Mouse (Mus musculus) heart, postnatal 25 days (tissue): ENCODE data around the gene Tmsb15b2. TPM values are rescaled to one million over a fixed set of nuclear protein-coding genes. Genes with fewer than 3 reads are reported as not detected.
"Not testable (repeated sequence)": the region's sequence is repeated elsewhere in the genome, so short reads cannot be mapped to it uniquely, and the experiment has no call there.

Source experiments
- DNase-seq: peaks from one replicate; pipeline ENCODE4 v3.0.0; 2022; ENCODE audit warnings: low spot score
- intact Hi-C: fragments of 180-260 bp; cut with DNase I; formaldehyde crosslinking; loops from one replicate; pipeline ENCODE4 v1.15.1; 2025
- total RNA-seq, 2 experiments: library from RNA; stranded (reverse); gene quantifications; 2 replicates each; pipeline ENCODE4 v1.2.3; 2021

Gene Tmsb15b2
- 1 to 10 TPM in 1 of 2 experiments, not detected in 1; 2.9 TPM for total RNA-seq

- intact Hi-C loops, DNase-seq: not testable (repeated sequence)
These were observed at the start of gene Tmsb15b2 for GRCm38 (mm10) chrX:136975397-136975796. Gene Tmsb15b2, minus strand, starts transcription at chrX:136975497.

- no peak for DNase-seq
- intact Hi-C loops: no loop called here
These were observed 44.0 kb upstream of the Tmsb15b2 start for GRCm38 (mm10) chrX:137019310-137019709.

GRCm38 (mm10) chrX:137017668-137018067 is 42.4 kb upstream of the Tmsb15b2 start:
- DNase-seq: no peak
- intact Hi-C loops: no loop called here

GRCm38 (mm10) chrX:137015099-137015709 is 39.9 kb upstream of the Tmsb15b2 start:
- intact Hi-C loops: loop anchor here (2.0 kb wide), 1 partner anchor 272 kb away; the partner anchor contains the start of gene Morf4l2
- no peak for DNase-seq

- no peak for DNase-seq
- intact Hi-C loops: no loop called here
These were observed 21.0 kb upstream of the Tmsb15b2 start for GRCm38 (mm10) chrX:136996256-136996655.

GRCm38 (mm10) chrX:136993641-136994040 is 18.3 kb upstream of the Tmsb15b2 start:
- intact Hi-C loops: no loop called here
- no peak for DNase-seq

- intact Hi-C loops: no loop called here
- DNase-seq: peak; percentile 9
These were observed 17.8 kb upstream of the Tmsb15b2 start, which contains the start of gene Zcchc18 for GRCm38 (mm10) chrX:136992978-136993547. Gene Zcchc18, plus strand, starts transcription at chrX:136993155.

- intact Hi-C loops: no loop called here
- no peak for DNase-seq
These were observed 17.1 kb upstream of the Tmsb15b2 start for GRCm38 (mm10) chrX:136992191-136992965.

- intact Hi-C loops: no loop called here
- no peak for DNase-seq
These were observed 16.0 kb upstream of the Tmsb15b2 start for GRCm38 (mm10) chrX:136991274-136991673.

- intact Hi-C loops: no loop called here
- no peak for DNase-seq
These were observed 10.7 kb upstream of the Tmsb15b2 start for GRCm38 (mm10) chrX:136986039-136986438.

GRCm38 (mm10) chrX:136978616-136979015 is 3.3 kb upstream of the Tmsb15b2 start:
- intact Hi-C loops: no loop called here
- DNase-seq: no peak

- no peak for DNase-seq
- intact Hi-C loops: no loop called here
These were observed 1.3 kb upstream of the Tmsb15b2 start, which contains the start of the genes Tmsb15l and Tmsb15b1 for GRCm38 (mm10) chrX:136976424-136977084. Gene Tmsb15l, minus strand, starts transcription at chrX:136976869. Gene Tmsb15b1, minus strand, starts transcription at chrX:136976874.

- intact Hi-C loops: no loop called here
- no peak for DNase-seq
These were observed 15.6 kb downstream of the Tmsb15b2 start for GRCm38 (mm10) chrX:136959688-136960087.

GRCm38 (mm10) chrX:136958300-136958699 is 17.0 kb downstream of the Tmsb15b2 start:
- DNase-seq, intact Hi-C loops: not testable (repeated sequence)

- intact Hi-C loops: not testable (repeated sequence)
These were observed 17.6 kb downstream of the Tmsb15b2 start for GRCm38 (mm10) chrX:136957583-136958279.

GRCm38 (mm10) chrX:136937985-136938384 is 37.3 kb downstream of the Tmsb15b2 start:
- DNase-seq: no peak
- intact Hi-C loops: no loop called here

More at GRCm38 (mm10) chrX:136957583-136958279, 17.6 kb downstream of the Tmsb15b2 start:
- not testable (repeated sequence) for DNase-seq

- intact Hi-C loops: no loop called here
- DNase-seq: no peak
These were observed 48.3 kb downstream of the Tmsb15b2 start, which contains the start of gene H2bfm for GRCm38 (mm10) chrX:136927031-136927430. Gene H2bfm, plus strand, starts transcription at chrX:136927325.

- intact Hi-C loops: no loop called here
- DNase-seq: no peak
These were observed 49.4 kb downstream of the Tmsb15b2 start for GRCm38 (mm10) chrX:136925863-136926262.
